Mouse (Mus musculus): ENCODE measurements around the gene Patl2.

DNA sequence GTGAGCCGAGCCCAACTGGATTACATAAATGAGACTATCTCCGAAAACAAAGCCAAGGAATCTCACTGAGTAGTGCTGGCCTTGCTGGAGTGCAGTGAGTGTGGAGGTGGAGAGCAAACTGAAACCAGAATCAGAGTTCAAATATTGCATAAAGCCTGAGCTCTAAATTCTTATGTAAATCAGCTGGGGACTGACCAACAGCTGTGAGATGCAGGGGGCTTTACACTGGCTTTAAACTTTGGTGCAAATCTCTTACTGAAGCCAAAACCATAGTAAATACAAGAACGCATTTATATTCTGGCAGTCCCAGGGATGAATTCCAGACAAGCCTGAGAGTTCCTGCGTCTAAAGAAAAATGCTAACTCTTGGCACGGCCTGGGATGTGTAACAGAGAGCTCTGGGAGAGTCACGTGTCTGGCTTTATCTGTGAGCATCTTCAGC lies 27.6 kb downstream of the Patl2 start:
- TF ChIP-seq CTCF (conservative IDR thresholded peaks at IDR 0.05 in 1 of 2, IDR thresholded peaks at IDR 0.05 in 1 of 2; ENCODE audit: low read depth in 2 of 2, low read length in 2 of 2) (no peak), ZNF384 (IDR thresholded peaks at IDR 0.05; ENCODE audit: low read depth, low read length) (no peak), E2F4 (IDR thresholded peaks at IDR 0.05; ENCODE audit: insufficient replicate concordance, low read depth, low read length) (no peak)
